Mouse (Mus musculus) lung, embryonic 15.5 days (tissue): Measurements from ENCODE around the gene Helt. TPM values are rescaled to one million over a fixed set of nuclear protein-coding genes. Genes with fewer than 3 reads are reported as not detected.
"Not testable (repeated sequence)": the region's sequence is repeated elsewhere in the genome, so short reads cannot be mapped to it uniquely, and the experiment has no call there.

Source experiments
- ATAC-seq: fragments of 200-750 bp; cut with Nextera tagmentation; 2 replicates; pipeline ENCODE4 v1.8.0; 2017; ENCODE audit warnings: moderate number of reproducible peaks, borderline replicate concordance; ENCODE audit not compliant: low FRiP score, low TSS enrichment; ENCODE audit errors: extremely low read depth
- H3K27ac ChIP-seq: fragments of 300-500 bp; sonication (generic); 2 replicates; pipeline ENCODE4 v1.5.1; 2015; ENCODE audit warnings: moderate library complexity, mild to moderate bottlenecking, inconsistent platforms
- H3K27me3 ChIP-seq: fragments of 300-500 bp; sonication (generic); 2 replicates; pipeline ENCODE4 v1.6.1; 2015; ENCODE audit warnings: inconsistent platforms
- H3K36me3 ChIP-seq: fragments of 300-500 bp; sonication (generic); 2 replicates; pipeline ENCODE4 v1.6.1; 2015; ENCODE audit warnings: inconsistent platforms
- H3K4me1 ChIP-seq: fragments of 300-500 bp; sonication (generic); 2 replicates; pipeline ENCODE4 v1.6.1; 2015; ENCODE audit warnings: inconsistent platforms
- H3K4me2 ChIP-seq: fragments of 300-500 bp; sonication (generic); 2 replicates; pipeline ENCODE4 v1.6.1; 2015; ENCODE audit warnings: inconsistent platforms, mild to moderate bottlenecking, moderate library complexity
- H3K4me3 ChIP-seq: fragments of 300-500 bp; sonication (generic); 2 replicates; pipeline ENCODE4 v1.5.1; 2015; ENCODE audit warnings: mild to moderate bottlenecking, inconsistent platforms
- H3K9ac ChIP-seq: fragments of 300-500 bp; sonication (generic); 2 replicates; pipeline ENCODE4 v1.6.1; 2015; ENCODE audit warnings: inconsistent platforms
- H3K9me3 ChIP-seq: fragments of 300-500 bp; sonication (generic); 2 replicates; pipeline ENCODE4 v1.6.1; 2016; ENCODE audit warnings: inconsistent platforms
- WGBS: fragments of 180-500 bp; shearing (Covaris S2); methylation state at CpG from one replicate; pipeline ENCODE4 v1.1.7; 2015; 5-methylcytosine and 5-hydroxymethylcytosine counted together
- polyA plus RNA-seq: library from polyadenylated mRNA; unstranded; fragments of >200 nt; fragmentation: Nextera tagmentation; extraction: Ambion mirVana; gene quantifications from 2 replicates; pipeline ENCODE4 v1.2.1, GENCODE M21; 2015

The Helt gene
- polyA plus RNA-seq, 1 experiment from 2014 or later = not detected

- Histone ChIP-seq H3K27ac (no peak overlapping the region), H3K36me3 (no peaks in the 10 kb centered on the region), H3K4me2 (no peak overlapping the region), H3K4me3 (no peak overlapping the region), H3K9ac (no peak overlapping the region), H3K4me1 (no peaks in the 10 kb centered on the region), H3K9me3 (no peaks in the 10 kb centered on the region), H3K27me3 (no peaks in the 10 kb centered on the region)
- 57% methylated on average over 4 of the region's 4 CpGs for WGBS
- ATAC-seq = no peak
Measured at GRCm38 (mm10) chr8:46266801-46267200, 27.7 kb downstream of the Helt start.

- not testable (repeated sequence) for H3K27ac ChIP-seq, H3K4me2 ChIP-seq, H3K9me3 ChIP-seq, H3K36me3 ChIP-seq, H3K9ac ChIP-seq, H3K4me3 ChIP-seq, ATAC-seq, H3K4me1 ChIP-seq, H3K27me3 ChIP-seq
- 84% methylated on average over 4 of the region's 4 CpGs for WGBS
Measured at GRCm38 (mm10) chr8:46264206-46264605, 30.3 kb downstream of the Helt start.

GRCm38 (mm10) chr8:46257921-46258682, 36.4 kb downstream of the Helt start:
- no peaks in the 10 kb centered on the region for H3K9me3 ChIP-seq

GRCm38 (mm10) chr8:46252456-46252855, 42.0 kb downstream of the Helt start:
- H3K4me1 ChIP-seq = 0 out of 2 replicates have a peak, but pooled peaks cover 5% of the 10 kb centered on the region
- peak overlapping the region; percentile 42 for H3K4me2 ChIP-seq
- no peaks in the 10 kb centered on the region for H3K9me3 ChIP-seq
- H3K9ac ChIP-seq = no peak overlapping the region
- H3K4me3 ChIP-seq = no peak overlapping the region; the same call in 1 of the 2 replicates
- ATAC-seq = no peak
- 49% methylated on average over 13 of the region's 13 CpGs for whole genome bisulfite sequencing
- no peaks in the 10 kb centered on the region for H3K27me3 ChIP-seq
- H3K36me3 ChIP-seq = no peaks in the 10 kb centered on the region
- H3K27ac ChIP-seq = no peak overlapping the region

More at GRCm38 (mm10) chr8:46257921-46258682, 36.4 kb downstream of the Helt start:
- no peak overlapping the region for H3K4me2 ChIP-seq
- H3K27me3 ChIP-seq = no peaks in the 10 kb centered on the region
- no peak overlapping the region for H3K4me3 ChIP-seq
- WGBS = 47% methylated on average over 19 of the region's 19 CpGs
- no peaks in the 10 kb centered on the region for H3K4me1 ChIP-seq
- no peak overlapping the region for H3K27ac ChIP-seq
- H3K36me3 ChIP-seq = no peaks in the 10 kb centered on the region
- no peak overlapping the region for H3K9ac ChIP-seq
- no peak for ATAC-seq

GRCm38 (mm10) chr8:46251561-46251960, 42.9 kb downstream of the Helt start:
- no peak overlapping the region for H3K4me3 ChIP-seq
- no peaks in the 10 kb centered on the region for H3K36me3 ChIP-seq
- no peaks in the 10 kb centered on the region for H3K27me3 ChIP-seq
- H3K4me2 ChIP-seq = 0 out of 2 replicates have a peak overlapping the region, but pooled peaks have one; percentile 1
- H3K4me1 ChIP-seq = 0 out of 2 replicates have a peak, but pooled peaks cover 5% of the 10 kb centered on the region
- WGBS = 33% methylated on average over 10 of the region's 10 CpGs
- ATAC-seq = no peak
- no peak overlapping the region for H3K9ac ChIP-seq
- no peaks in the 10 kb centered on the region for H3K9me3 ChIP-seq
- no peak overlapping the region for H3K27ac ChIP-seq

- H3K4me2 ChIP-seq = no peak overlapping the region
- no peak overlapping the region for H3K27ac ChIP-seq
- no peaks in the 10 kb centered on the region for H3K9me3 ChIP-seq
- no peak overlapping the region for H3K4me3 ChIP-seq
- ATAC-seq = no peak
- no peaks in the 10 kb centered on the region for H3K4me1 ChIP-seq
- H3K9ac ChIP-seq = no peak overlapping the region
- WGBS = 56% methylated on average over 11 of the region's 11 CpGs
- H3K36me3 ChIP-seq = no peaks in the 10 kb centered on the region
- no peaks in the 10 kb centered on the region for H3K27me3 ChIP-seq
Measured at GRCm38 (mm10) chr8:46246346-46246745, 48.1 kb downstream of the Helt start.

- 25% methylated on average over 7 of the region's 7 CpGs for WGBS
- no peak for ATAC-seq
- H3K4me3 ChIP-seq = no peak overlapping the region
- peaks cover 2% of the 10 kb centered on the region; the same call in 1 of the 2 replicates for H3K27me3 ChIP-seq
- H3K9me3 ChIP-seq = no peaks in the 10 kb centered on the region
- H3K27ac ChIP-seq = no peak overlapping the region
- no peak overlapping the region for H3K4me2 ChIP-seq
- H3K4me1 ChIP-seq = no peaks in the 10 kb centered on the region
- no peaks in the 10 kb centered on the region for H3K36me3 ChIP-seq
- H3K9ac ChIP-seq = no peak overlapping the region
Measured at GRCm38 (mm10) chr8:46242946-46243345, 51.5 kb downstream of the Helt start.

Other genes with a start within 250 kb of the Helt start
- 25.9 and 26.5 TPM in 2 replicates for gene Cfap97, start 142.9 kb downstream of the Helt start, polyA plus RNA-seq
- gene Snx25, start 142.5 kb downstream of the Helt start, polyA plus RNA-seq = 8.1 and 9.7 TPM in 2 replicates
- gene Slc25a4, start 83.4 kb downstream of the Helt start, polyA plus RNA-seq = 450 and 462 TPM in 2 replicates
- gene Acsl1, start 176.4 kb upstream of the Helt start, polyA plus RNA-seq = 20.7 and 22.1 TPM in 2 replicates